Mouse (Mus musculus) heart, adult 11 months (tissue): ENCODE results near the gene Phkg1.
"Not testable (repeated sequence)": the region's sequence is repeated elsewhere in the genome, so short reads cannot be mapped to it uniquely, and the experiment has no call there.

Experiments used
- DNase-seq: peaks from one replicate; pipeline ENCODE4 v3.0.0; 2022

The Phkg1 gene

DNA sequence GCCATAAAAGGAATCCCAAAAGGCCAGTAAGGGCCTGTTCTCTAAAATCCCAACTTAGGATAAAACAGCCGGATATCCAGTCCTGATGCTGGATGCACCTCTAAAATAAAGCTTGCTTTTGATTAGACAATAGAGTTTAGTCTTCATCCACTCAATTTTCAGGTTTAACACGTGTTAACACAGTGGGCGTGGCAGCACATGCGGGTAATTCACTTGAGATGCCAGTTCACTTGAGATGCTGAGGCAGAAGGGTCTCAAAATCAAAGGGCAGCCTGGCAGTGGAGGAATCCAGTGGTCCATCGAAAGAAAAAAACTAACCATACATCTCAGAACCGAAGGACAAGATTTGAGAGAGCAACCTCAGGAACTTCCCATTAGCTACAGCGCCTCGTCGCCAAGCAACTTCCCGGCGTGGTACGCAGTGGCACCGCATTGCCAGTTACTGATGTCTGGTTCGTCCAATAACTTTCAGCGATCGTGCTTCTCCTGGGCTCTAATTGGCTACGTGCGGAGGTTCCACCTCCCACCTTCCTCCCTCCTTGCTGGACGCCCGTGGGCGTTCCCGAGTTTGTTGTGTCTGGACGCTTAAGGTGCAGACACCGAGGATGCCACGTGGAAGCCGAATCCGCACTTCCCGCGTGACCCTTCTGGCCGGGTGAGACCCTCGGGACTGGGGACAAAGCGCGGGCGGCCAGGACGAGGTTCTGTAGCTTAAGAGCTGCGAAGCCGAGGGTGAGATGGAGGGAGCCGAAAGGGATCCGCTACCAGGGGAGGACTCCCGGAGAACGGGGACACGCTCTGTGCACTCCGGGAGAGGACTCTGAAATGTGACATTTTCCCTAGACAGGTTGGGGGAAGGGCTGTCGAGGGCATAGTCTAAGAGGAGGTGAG lies 2.9 kb downstream of the Phkg1 start, which contains the start of gene Zbed5:
Zbed5 (plus strand) TSS at position 526 of the 891 bp plus-strand sequence.
- DNase-seq = peak; percentile 99

DNA sequence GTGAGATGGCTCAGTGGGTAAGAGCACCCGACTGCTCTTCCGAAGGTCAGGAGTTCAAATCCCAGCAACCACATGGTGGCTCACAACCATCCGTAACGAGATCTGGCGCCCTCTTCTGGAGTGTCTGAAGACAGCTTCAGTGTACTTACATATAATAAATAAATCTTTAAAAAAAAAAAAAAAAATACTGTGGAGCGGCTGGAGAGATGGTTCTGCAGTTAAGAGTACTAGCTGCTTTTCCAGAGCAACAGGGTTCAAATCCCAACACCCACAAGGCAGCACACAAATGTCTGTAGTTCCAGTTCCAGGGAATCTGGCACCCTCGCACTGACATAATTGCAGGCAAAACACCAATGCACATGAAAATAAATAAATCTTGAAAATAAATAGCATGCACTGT lies 8.0 kb downstream of the Phkg1 start:
- not testable (repeated sequence) for DNase-seq

DNA sequence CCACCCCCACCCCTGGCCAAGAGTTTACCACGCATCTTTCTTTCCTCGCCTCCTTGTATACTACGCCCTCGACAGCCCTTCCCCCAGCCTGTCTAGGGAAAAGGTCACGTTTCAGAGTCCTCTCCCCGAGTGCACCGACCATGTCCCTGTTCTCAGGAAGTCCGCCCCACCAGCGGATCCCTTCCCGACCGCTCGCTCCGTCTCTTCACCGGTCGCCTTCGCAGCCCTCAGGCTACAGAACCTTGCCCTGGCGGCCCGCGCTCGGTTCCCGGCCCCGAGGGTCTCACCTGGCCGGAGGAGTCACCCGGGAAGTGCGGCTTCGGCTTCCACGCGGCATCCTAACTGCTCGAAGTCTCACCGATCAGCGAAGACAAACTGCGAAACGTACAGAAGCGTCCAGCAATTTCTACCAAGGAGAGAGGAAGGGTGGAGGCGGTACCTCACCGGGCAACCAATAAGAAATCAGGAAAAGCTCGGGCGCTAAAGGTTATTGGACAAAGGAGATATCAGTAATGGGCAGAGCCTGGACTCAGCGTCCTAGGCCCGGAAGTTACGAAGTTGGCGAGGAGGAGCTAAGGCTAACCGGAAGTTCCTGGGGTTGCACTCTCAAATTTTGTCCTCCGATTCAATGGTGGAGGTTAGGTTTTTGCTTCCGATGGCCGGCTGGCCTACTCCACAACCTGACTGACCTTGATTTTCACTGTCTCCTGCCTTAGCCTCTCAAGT lies 11.3 kb downstream of the Phkg1 start, which contains the start of gene Chchd2:
Chchd2 (minus strand) TSS at position 560 of the 726 bp plus-strand sequence.
- peak; percentile 100 for DNase-seq

DNA sequence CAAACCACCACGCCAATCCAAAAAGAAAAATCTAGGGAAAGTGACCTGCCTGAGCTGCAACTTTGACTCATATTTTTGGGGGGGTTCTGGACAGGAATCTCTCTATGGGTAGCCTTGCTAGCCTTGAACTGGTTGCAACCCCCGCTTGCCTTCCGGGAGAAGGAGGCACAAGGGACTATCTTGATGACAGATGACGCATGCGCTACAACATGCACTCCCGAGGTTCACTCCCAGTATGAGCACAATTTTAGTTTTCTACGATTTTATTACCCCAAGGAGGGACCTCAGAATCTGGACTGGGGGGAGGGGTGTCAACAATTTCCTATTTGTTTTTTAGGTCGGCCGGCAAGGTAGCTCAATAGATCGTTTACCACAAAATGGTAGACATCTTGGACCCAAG lies 12.1 kb downstream of the Phkg1 start:
- DNase-seq = peak; percentile 91

DNA sequence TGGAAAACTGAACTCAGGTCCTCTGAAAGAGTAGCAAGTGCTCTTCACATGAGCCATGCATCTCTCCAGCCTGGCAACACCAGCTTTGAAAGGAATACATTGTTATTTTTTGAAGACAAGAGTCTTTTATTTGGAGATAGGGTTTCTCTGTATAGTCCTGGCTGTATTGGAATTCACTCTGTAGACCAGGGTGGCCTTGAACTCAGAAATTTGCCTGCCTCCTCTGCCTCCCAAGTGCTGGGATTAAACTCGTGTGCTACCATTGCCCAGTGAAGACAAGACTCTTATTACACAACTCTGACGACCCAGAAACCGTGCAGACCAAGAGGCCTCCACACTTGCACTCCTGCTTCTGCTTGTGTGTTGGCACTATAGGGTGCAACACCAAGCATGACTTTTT lies 18.5 kb downstream of the Phkg1 start:
- DNase-seq = no peak

DNA sequence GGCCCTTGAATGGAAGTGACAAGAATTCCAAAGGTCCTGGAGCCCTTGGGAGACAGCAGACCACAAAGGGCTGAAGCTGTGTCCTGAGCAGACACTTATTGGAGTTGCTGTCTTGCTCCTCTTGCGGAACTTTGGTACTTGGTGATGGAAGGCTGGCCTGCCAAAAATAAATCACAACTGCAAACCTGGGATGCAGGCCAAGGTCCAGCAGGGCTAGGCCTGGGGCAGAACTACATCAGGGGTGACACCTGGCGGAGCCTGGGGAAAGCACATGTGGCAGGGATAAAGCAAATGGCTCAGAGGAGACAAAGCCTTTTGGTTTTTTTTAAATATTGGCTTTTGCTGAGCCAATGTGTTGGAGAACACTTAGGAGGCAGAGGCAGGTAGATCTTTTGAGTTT lies 19.4 kb downstream of the Phkg1 start:
- peak; percentile 97 for DNase-seq

DNA sequence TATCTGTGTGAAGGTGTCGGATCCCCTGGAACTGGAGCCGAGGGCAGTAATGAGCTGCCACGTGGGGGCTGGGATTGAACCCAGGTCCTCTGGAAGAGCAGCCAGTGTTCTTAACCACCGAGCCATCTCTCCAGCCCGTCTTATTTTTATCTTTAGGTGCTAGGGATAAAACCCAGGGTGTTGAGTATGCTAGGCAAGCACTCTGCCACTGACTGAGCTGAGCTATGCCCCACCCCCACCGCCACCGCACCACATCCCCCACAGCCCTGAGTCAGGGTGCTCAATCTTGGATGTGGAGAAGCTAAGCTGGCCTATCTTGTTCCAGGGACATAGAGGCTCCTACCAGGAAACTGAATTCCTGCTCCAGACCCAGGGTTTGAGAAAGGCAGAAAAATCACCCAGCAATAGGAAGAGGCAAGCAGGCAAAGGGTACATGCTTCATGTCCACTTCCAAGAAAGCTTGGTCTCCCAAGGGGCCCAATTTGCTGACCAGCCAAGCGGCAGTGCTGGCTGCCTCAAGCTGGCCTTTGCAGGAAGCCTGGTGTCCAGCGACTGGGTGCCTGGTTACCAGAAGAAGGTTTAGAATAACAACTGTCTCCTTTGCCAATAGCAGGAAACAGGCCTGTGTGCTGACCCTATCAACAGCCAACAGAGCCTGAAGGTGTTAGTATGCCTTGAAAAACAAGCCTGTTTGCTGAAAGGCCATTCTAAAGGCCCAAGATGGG lies 20.5 kb downstream of the Phkg1 start:
- peak; percentile 97 for DNase-seq

DNA sequence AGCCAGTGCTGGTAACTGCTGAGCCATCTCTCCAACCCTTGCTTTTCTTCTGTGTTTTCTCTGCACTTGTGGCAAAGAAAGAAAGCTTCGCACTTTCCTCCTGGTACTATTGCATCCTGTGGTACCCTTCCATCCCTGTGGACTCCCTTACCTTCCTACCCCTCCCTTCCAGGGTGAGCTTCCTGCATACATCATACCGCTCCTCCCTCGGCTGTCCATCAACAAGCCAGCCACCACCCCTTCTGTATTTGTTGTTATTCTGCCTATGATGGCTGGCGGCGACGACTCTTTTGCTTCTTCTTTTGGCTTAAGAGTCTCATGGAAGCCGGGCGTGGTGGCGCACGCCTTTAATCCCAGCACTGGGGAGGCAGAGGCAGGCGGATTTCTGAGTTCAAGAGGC lies 23.3 kb downstream of the Phkg1 start:
- no peak for DNase-seq

DNA sequence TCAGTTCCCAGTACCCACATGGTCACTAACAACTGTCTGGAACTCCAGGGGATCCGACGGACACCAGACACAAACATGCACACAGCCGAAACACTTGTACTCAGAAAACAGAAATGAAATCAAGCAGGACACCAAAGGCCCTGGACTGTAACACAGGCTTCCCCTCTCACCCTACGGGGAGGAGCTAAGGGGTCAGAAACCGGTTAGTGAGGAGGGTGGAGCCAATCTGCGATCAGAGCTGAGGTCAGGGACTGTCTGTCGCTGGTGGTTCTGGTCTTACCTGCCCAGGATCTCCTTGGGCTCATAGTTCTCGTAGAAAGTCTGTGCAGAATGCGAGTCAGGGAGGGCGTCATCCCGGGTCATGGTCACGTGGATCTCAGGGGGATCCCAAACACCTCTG lies 24.4 kb downstream of the Phkg1 start:
- no peak for DNase-seq

DNA sequence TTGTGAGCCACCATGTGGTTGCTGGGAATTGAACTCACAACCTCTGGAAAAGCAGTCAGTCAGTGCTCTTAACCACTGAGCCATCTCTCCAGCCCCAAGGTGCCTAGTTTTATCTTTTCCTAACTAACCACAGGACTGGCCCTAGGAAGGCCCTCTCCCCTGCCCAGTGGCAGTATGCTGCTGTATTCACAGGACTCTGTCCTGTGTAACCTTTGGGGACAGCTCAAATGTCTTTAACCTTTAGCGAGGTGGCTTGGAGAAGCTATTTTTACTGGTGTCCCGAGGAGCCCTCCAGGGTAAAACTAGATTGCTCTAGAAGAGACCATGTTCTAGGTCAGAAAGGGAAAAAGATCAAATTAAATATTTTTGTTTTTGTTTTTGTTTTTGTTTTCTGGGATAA lies 27.1 kb downstream of the Phkg1 start:
- DNase-seq = no peak

DNA sequence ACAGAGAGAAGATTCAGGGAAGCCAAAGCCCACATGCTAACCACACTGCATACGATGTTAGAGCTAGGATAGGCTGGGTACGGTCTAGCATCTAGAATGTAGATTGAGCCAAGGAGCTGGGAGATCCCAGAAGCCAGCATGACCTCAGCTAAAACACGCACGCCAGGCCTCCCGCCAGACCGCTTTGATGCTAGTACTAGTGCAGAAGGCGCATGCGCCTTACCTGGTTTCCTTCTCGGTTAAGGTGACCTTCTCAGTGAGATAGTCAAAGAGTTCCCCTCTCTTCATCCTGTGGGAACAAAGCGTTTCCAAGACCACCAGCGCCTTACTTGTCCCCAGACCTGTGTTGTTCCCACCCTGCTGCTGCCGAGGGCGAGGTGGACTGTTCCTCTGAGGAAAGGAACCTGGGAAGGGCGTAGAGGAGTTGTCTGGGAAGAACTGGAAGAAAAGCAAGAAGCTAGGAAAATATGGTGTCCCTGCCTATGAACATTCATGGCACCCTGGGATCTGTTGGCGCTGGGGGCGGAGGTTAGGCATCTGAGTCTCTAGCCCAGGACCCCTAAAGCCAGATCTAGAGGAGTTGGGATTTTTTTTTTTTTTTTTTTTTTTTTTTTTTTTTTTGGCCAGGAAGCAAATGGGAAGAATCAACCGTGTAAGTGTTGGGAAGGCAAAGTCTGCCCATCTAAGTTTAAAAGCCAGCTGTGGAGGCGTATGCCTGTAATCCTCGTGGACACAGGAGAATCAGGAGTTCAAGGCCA lies 28.9 kb downstream of the Phkg1 start:
- no peak for DNase-seq

DNA sequence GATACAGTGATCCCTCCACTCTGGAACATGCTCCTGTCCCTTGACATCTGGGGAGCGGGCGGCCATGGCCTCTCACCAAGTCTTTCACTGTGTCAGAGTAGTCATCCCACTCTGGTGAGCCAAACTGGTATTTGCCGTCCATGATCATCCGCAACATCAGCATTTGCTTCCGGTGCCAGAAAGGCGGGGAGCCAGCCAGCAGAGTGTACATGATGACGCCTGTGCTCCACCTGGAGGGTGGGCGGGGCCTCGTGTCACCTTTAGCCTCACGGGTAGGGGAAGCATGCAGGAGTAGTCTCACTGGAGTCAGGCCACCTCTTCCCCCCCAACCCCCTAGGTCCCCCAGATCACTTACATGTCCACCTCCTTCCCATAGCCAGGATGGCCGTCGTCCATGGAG lies 32.5 kb downstream of the Phkg1 start:
- DNase-seq = no peak

DNA sequence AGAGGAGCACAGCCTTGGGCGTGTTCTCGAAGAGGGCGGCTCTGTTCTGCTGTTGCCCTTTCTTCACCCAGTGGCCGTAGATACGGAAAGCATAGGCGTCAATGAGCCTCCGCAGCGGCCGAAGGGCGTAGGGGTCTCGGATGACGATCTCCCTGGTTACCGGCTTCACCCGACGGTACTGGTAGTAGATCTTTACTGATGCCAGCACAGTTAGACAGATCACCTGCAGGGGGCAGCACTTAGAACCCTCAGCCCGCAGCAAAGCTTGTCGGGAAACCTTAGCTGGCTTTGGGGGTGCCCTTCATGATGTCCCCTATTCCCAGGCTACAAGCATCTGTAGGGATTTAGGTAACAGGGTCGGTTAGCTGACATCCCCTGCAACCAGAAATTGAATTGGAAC lies 33.9 kb downstream of the Phkg1 start:
- no peak for DNase-seq

DNA sequence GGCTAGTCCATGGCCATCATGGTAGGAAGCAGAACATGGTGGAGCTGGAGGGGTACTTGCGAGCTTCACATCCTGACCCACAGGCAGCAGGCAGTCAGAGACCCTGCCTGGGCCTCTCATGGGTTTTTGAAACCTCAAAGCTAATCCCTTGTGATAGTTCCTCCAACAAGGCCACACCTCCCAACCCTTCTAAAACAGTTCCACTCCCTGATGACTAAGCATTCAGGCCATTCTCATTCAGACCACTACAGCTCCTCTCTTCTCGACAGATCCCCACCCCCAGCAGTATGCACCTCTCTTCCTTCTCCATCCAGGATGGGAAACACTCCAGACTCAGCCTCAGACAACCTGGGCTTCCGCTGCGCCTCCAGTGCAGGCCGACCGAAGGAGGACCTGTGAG lies 36.0 kb downstream of the Phkg1 start:
- DNase-seq = no peak

DNA sequence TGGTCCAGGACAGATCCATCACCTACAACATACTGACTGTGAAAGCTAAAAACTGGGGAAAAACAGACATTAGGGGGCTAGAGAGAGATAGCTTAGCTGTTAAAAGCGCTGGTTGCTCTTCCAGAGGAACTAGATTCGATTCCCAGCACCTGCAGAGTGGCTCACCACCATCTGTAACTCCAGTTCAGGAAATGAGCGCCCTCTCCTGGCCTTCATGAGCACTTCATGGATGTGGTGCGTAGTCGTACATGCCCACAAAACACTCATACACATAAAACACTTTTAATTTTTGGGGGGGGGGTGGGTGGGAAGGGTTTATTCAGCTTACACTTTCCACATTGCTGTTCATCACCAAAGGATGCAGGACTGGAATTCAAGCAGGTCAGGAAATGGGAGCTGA lies 41.9 kb downstream of the Phkg1 start:
- no peak for DNase-seq

DNA sequence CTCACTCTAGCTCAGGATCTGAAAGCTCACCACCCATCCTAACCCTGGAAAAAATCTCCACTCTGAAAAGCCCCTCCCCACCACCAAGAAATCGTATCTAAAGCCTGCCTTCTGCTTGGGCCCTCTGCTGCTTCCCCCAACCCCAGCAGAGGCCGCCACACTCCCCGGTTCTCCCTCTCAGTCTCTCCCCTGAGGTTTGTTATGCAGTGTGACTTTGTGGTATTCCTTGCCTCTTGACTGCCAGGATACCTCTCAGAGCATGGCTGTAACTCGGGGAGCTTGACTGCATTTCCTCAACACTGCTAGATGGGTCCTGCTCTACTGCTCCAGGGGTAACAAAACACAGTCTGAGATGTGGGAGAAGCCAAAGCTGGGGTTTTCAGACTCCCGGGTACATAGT lies 43.2 kb downstream of the Phkg1 start:
- DNase-seq = no peak

DNA sequence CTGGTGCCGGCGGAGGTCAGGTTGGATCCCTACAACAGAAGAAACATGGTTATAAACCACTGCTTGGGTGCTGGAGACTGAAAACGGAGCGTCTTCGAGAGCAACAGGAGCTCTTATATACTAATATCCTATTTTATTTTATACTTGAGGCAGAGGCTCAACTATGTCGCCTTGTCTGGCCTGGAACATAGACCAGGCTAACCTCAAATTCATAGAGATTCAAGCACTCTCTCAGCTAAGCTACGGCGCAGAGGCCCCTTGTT lies 50.9 kb downstream of the Phkg1 start:
- no peak for DNase-seq

DNA sequence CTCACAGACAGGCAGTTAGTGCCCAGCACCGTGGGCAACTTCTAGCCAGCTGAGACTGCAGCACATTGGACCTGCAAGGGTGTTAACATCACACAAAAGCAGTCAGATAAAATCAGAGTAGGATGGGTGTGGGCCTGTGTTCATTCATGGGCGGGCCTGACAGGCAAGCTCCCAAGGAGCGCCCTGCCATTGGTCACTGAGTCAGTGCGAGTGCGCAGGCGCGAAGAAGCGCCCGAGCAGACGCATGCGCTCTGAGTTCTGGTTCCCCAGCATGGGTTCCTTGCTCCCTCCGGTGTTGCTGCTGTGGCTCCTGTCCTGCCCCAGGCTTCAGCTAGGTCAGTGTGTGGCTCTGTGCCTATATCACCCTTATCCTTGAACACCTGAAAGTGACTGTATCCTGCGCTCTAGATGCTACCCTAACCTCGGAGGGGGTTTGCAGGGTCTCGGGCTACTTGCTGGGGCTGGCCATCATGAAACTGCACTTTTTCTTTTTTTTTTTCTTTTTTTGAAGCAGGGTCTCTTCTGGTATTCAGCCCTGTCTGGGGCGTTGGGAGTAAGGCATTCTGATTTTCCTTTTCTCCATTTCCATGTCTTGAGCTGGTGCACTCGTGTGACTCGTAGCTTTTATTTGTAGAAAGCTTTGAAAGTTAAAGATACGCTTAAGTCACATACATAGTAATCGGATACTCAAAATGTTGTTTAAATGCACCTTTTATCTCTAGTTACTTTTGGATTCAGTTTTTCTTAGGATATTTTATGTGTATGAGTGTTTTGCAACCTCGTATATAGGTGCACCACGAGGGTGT lies 51.4 kb downstream of the Phkg1 start, which contains the start of gene Sumf2:
Sumf2 (plus strand) TSS at position 235 of the 806 bp plus-strand sequence.
- DNase-seq = peak; percentile 100

DNA sequence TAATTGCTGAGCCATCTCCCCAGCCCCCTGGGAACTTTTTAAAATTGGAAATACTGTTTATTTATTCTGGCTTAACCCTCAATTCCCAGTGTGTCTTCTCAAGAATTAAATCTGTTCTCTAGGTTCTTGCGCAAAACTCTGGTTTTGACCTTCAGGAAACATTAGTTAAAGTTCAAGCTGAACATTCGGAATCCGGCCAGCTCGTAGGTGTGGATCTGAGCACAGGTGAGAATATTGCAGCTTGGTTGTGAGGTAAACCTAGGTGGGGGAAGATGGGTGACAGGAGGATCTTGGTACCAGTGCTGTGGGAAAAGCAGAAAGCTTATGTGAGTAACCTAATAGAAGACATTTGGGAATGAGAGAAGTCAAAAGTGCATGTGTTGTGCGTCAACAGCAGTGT lies 53.5 kb downstream of the Phkg1 start:
- DNase-seq = no peak
